Mouse (Mus musculus) ovary, postnatal 14 days (tissue): Measurements from ENCODE around the gene Nap1l3.

Experiments
- DNase-seq: peaks from one replicate; pipeline ENCODE4 v3.0.0; 2022; ENCODE audit warnings: low spot score

The Nap1l3 gene

DNA sequence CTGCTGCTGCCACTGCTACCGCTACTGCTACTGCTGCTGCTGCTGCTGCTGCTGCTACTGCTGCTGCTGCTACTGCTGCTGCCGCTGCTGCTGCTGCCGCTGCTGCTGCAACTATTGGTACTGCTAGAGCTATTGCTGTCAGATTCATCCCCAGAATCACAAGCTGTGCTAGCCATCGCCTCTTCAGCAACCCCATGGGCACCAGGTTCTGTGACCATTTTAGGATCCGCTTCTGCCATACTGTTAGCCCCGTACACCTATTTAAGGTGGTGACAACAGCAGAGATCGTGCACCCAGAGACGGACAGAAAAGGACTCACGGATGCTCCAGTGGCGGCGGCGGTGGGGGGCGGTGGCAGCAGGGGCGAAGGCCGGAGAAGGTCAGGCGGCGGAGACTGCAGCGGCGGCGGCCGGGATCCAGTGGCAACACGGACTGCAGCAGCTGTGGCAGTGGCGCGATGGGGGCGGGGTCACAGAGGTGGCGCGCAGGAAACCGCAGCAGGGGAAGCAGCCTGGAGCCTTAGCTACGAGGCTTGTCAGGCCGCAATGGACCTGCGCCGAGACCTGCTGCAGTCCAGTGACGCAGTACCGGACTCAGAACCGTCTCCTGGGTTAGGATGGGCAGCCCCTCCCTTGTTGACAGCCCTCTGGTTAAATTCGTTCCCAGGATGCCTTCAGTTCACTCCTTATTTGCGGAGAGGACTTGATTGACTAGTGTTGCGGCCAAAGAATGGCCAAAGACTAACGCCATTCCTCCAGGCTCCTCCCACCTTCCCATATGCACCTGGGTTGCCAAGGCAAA, at the start of gene Nap1l3:
Gene Nap1l3, minus strand, starts transcription at position 621 of the 801 bp plus-strand sequence.
- peak; percentile 20 for DNase-seq

DNA sequence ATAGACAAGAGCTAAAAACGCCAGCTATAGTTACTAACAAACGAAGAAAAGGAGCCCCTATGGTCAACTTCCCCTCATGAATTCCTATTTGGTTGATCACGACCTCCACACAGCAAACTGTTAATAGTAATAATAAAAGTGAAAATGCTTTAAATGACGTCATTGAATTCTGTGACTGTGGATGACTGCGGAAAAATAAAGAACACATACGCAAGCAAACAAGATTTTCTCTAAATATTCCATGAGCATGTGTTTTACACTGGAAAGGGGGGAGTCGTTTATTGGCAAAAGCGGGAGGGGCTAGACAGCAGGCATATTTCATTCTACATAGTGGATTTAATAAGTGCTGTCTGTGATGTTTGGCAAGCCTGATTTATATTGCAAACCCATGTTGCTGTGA, 451 bp upstream of the Nap1l3 start:
- no peak for DNase-seq
